Mouse (Mus musculus): Measurements from ENCODE around the gene Tef. TPM values are rescaled to one million over a fixed set of nuclear protein-coding genes. Genes with fewer than 3 reads are reported as not detected.

Gene Tef
- polyA plus RNA-seq, 1 experiment from 2014 or later: 23.2 TPM

DNA sequence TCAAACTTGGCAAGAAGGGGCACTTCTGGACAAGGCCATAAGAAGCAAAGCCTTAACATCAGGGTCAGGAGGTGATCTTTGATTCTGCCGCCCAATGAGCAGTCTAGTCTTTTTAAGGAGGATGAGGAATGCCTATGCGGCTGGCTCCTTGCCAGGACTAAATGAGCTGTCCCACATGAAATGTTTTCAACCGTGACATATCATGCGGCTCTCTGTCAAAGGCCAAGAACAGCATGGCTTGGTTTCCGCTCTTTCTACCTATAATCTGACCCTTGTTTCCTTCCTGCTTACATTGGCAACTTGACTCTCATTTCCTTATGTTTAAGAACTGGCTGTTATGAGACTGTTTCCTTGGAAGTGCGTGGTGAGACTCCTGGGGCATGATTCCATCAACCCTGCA is 3.4 kb downstream of the Tef start:
- 0 out of 2 replicates have a peak overlapping the region, but pooled peaks have one; percentile 1 for H3K4me2 ChIP-seq (ENCODE audit: low read depth, low read length)

DNA sequence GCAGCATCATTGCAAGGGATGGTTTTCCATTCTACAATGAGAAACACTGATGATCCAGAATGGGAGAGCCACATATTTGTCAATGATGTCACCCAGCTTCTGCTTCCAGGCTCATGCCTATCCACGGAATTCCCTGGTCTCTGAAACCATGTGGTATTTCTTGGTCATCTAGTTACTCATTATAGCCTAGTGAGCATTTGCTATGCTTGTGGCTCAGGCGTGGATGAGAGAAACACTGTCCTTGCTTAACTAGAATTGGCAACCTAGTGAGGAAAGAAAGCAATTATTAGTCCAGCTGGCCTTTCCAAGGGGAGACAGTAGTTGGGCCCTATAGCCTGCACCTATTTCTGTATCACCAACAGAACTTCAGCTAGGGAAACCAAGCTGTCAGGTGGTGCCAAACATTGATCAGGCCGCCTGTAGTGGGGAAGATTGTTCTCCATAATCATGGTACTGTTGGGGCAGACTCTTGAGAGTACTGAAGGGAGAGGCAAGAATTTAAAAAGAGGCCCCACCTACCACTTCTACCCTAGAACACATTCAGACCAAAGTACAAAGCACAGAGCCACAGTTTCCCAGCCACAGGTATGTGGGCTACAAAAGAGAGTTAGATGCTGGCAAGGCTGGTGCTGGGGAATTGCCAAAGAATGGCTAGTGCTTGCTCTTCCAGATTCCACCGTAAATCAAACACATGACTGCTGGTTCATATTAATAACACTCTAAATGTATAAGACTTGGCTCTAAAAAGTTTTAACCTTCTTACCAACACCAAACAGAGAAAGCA is 4.6 kb downstream of the Tef start:
- 75% methylated on average over 4 of the region's 4 CpGs for WGBS
- ATAC-seq (replicated peaks; ENCODE audit: extremely low read depth, insufficient read depth, low FRiP score): no peak
- H3K9ac ChIP-seq (ENCODE audit: low read length): no peak overlapping the region
- no peak overlapping the region for H3K4me2 ChIP-seq (ENCODE audit: low read depth, low read length)
- no peaks in the 10 kb centered on the region for H3K9me3 ChIP-seq (replicated peaks; ENCODE audit: control insufficient read depth, low read length)
- H3K27me3 ChIP-seq (ENCODE audit: control insufficient read depth, insufficient read depth, low read length): no peaks in the 10 kb centered on the region
- no peak overlapping the region for H3K27ac ChIP-seq (ENCODE audit: low read length)
- no peak overlapping the region for H3K4me3 ChIP-seq (ENCODE audit: low read length)
- H3K36me3 ChIP-seq (ENCODE audit: control insufficient read depth, insufficient read depth): no peaks in the 10 kb centered on the region
- H3K4me1 ChIP-seq (ENCODE audit: control insufficient read depth, insufficient read depth, low read length): peaks cover 57% of the 10 kb centered on the region

More for the DNA sequence above, 3.4 kb downstream of the Tef start:
- H3K4me1 ChIP-seq (ENCODE audit: control insufficient read depth, insufficient read depth, low read length): peaks cover 58% of the 10 kb centered on the region
- no peaks in the 10 kb centered on the region for H3K36me3 ChIP-seq (ENCODE audit: control insufficient read depth, insufficient read depth)
- no peak overlapping the region for H3K4me3 ChIP-seq (ENCODE audit: low read length)
- ATAC-seq (replicated peaks; ENCODE audit: extremely low read depth, insufficient read depth, low FRiP score): no peak
- H3K27me3 ChIP-seq (ENCODE audit: control insufficient read depth, insufficient read depth, low read length): no peaks in the 10 kb centered on the region
- peak overlapping the region; percentile 75 for H3K27ac ChIP-seq (ENCODE audit: low read length)
- WGBS: 24% methylated on average over 6 of the region's 6 CpGs
- no peaks in the 10 kb centered on the region for H3K9me3 ChIP-seq (replicated peaks; ENCODE audit: control insufficient read depth, low read length)
- no peak overlapping the region for H3K9ac ChIP-seq (ENCODE audit: low read length)

DNA sequence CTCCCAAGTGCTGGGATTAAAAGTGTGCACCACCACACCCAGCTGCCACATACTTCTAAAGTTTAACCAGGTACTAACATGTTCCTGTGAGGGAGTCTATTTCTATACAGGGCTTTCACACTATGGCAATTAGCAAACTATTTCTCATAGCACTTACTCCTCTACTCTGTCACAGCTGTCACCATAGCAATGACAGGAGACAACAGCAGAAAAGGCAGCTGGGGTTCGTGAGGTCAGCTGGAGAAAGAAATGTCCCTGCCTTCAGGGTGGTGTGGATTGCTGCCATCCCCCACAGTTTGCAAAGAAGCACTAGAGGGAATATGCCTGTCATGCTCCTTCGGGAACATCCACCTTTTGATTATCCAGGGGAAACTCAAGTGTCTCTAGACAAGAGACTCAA is 6.6 kb downstream of the Tef start:
- Histone ChIP-seq H3K27ac (ENCODE audit: low read length) (no peak overlapping the region), H3K9me3 (replicated peaks; ENCODE audit: control insufficient read depth, low read length) (no peaks in the 10 kb centered on the region), H3K9ac (ENCODE audit: low read length) (no peak overlapping the region), H3K4me3 (ENCODE audit: low read length) (no peak overlapping the region), H3K4me2 (ENCODE audit: low read depth, low read length) (no peak overlapping the region), H3K36me3 (ENCODE audit: control insufficient read depth, insufficient read depth) (no peaks in the 10 kb centered on the region), H3K4me1 (ENCODE audit: control insufficient read depth, insufficient read depth, low read length) (peaks cover 53% of the 10 kb centered on the region), H3K27me3 (ENCODE audit: control insufficient read depth, insufficient read depth, low read length) (no peaks in the 10 kb centered on the region)
- WGBS: 53% methylated on average over 2 of the region's 2 CpGs
- no peak for ATAC-seq (replicated peaks; ENCODE audit: extremely low read depth, insufficient read depth, low FRiP score)

DNA sequence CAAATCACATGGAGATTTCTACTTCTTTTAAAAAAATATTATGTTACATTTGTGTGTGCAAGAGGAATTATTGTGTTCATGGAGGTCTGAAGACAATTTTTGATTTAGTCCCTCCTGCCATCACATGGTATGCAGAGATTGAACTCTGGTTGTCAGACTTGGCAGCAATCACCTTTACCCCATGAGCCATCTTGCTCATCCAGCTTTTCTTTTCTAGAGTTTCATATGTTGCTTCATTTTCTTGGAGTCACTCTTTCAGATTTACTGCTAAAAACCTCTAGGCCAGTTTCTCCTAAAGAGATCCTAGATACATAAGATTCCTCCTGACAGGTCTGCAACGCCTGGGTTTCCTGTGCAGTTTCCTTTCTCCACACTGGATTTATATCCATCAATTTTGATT is 7.3 kb downstream of the Tef start:
- Histone ChIP-seq H3K27ac (ENCODE audit: low read length) (peak overlapping the region; percentile 94), H3K4me1 (ENCODE audit: control insufficient read depth, insufficient read depth, low read length) (peaks cover 45% of the 10 kb centered on the region), H3K4me3 (ENCODE audit: low read length) (peak overlapping the region; percentile 74), H3K9ac (ENCODE audit: low read length) (peak overlapping the region; percentile 75), H3K9me3 (replicated peaks; ENCODE audit: control insufficient read depth, low read length) (no peaks in the 10 kb centered on the region), H3K27me3 (ENCODE audit: control insufficient read depth, insufficient read depth, low read length) (no peaks in the 10 kb centered on the region), H3K36me3 (ENCODE audit: control insufficient read depth, insufficient read depth) (no peaks in the 10 kb centered on the region), H3K4me2 (ENCODE audit: low read depth, low read length) (peak overlapping the region; percentile 78)
- no peak for ATAC-seq (replicated peaks; ENCODE audit: extremely low read depth, insufficient read depth, low FRiP score)
- 29% methylated on average over 1 of the region's 1 CpGs for WGBS

DNA sequence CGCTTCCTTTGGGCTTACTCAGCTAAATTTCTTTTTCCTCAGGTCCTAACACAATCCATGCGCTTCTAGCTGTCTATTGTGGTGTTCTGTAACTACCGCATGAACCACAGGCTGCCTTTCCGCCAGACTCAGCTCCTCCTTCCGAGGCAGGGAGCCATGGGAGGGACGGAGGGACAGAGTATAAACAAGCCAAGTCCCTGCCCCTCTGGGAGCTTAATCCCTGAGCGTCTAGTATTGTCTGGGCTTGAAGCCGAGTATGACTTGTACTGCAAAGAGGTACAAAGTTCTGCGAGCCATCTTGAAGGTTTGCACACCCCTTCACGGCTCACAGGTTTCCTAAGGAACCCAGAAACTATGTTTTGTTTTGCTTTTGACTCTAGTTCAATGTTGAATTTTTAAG is 7.9 kb downstream of the Tef start:
- H3K36me3 ChIP-seq (ENCODE audit: control insufficient read depth, insufficient read depth): peaks cover under 1% of the 10 kb centered on the region; the same call in 1 of the 2 replicates
- peak overlapping the region; percentile 74 for H3K4me3 ChIP-seq (ENCODE audit: low read length)
- peaks cover 39% of the 10 kb centered on the region for H3K4me1 ChIP-seq (ENCODE audit: control insufficient read depth, insufficient read depth, low read length)
- ATAC-seq (replicated peaks; ENCODE audit: extremely low read depth, insufficient read depth, low FRiP score): peak; percentile 53
- H3K4me2 ChIP-seq (ENCODE audit: low read depth, low read length): peak overlapping the region; percentile 78
- H3K9me3 ChIP-seq (replicated peaks; ENCODE audit: control insufficient read depth, low read length): no peaks in the 10 kb centered on the region
- peak overlapping the region; percentile 94 for H3K27ac ChIP-seq (ENCODE audit: low read length)
- WGBS: under 1% methylated on average over 10 of the region's 10 CpGs
- H3K27me3 ChIP-seq (ENCODE audit: control insufficient read depth, insufficient read depth, low read length): no peaks in the 10 kb centered on the region
- peak overlapping the region; percentile 75 for H3K9ac ChIP-seq (ENCODE audit: low read length)

DNA sequence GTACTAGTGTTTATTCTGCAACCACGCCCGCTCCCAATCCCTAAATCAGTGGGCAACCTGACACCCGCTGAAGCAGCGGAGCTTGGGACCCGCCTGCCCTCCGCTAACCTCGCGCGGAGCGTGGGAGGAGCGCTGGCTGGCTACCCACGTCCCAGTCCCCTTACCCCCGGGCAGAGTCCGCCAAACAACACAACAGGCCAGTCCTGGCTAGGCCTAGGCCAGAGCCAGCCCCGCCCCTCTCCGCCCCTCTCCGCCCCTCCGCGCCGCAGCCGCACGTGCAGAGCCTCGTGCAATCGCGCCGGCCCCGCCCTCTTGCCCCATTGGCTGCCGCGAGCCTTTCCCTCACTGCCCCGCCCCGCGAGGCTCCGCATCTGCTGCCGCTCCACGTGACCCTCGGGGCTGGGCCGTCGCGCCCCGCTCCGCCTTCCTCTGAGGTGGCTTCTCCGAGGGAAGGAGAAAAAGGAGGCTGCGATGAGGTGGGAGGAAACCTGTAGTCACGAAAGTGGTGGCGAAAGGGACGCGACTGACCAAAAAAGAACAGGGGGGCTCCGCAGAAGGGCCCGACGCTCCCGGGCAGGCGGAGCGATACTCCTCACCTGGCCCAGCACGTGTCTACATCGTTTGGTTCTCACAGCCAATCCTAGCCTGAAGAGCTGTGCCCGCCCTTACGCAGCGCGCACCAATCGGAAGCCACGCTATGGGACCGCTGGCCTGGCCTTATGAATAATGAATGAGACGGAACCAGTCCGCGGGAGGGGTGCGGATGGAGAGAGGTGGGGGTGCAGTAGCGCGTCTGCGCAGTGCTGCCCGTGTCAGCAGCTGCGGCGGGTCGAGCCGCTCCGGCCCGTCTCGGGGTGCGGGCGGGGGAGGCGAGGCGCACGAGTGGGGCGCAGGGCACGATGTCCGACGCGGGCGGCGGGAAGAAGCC is 8.7 kb downstream of the Tef start:
- Histone ChIP-seq H3K4me2 (ENCODE audit: low read depth, low read length) (peak overlapping the region; percentile 78), H3K9me3 (replicated peaks; ENCODE audit: control insufficient read depth, low read length) (no peaks in the 10 kb centered on the region), H3K4me3 (ENCODE audit: low read length) (peak overlapping the region; percentile 74), H3K27ac (ENCODE audit: low read length) (peak overlapping the region; percentile 94), H3K9ac (ENCODE audit: low read length) (peak overlapping the region; percentile 78), H3K4me1 (ENCODE audit: control insufficient read depth, insufficient read depth, low read length) (peaks cover 31% of the 10 kb centered on the region), H3K27me3 (ENCODE audit: control insufficient read depth, insufficient read depth, low read length) (no peaks in the 10 kb centered on the region), H3K36me3 (ENCODE audit: control insufficient read depth, insufficient read depth) (peaks cover 8% of the 10 kb centered on the region; the same call in 1 of the 2 replicates)
- under 1% methylated on average over 87 of the region's 89 CpGs for WGBS
- peak; percentile 94 for ATAC-seq (replicated peaks; ENCODE audit: extremely low read depth, insufficient read depth, low FRiP score)

DNA sequence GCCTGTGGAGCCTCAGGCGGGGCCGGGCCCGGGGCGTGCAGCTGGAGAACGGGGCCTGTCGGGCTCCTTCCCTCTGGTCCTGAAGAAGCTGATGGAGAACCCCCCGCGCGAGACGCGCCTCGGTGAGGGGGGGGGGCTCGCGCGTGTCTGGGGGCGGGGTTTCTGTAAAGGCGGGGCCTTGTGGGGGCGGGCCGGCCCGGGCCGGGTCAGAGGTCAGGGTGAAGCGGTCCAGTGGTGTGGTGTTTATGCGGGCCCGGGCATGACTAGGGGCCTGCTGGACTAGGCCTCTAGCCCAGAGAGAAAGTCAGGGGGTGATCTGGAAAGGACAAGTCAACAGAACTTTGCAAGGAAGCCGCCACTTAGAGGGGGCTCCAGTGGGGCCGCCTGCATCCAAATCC is 9.4 kb downstream of the Tef start:
- ATAC-seq (replicated peaks; ENCODE audit: extremely low read depth, insufficient read depth, low FRiP score): peak; percentile 2
- peak overlapping the region; percentile 78 for H3K4me2 ChIP-seq (ENCODE audit: low read depth, low read length)
- peak overlapping the region; percentile 78 for H3K27ac ChIP-seq (ENCODE audit: low read length)
- H3K4me3 ChIP-seq (ENCODE audit: low read length): peak overlapping the region; percentile 74
- 1% methylated on average over 15 of the region's 26 CpGs for WGBS
- H3K9me3 ChIP-seq (replicated peaks; ENCODE audit: control insufficient read depth, low read length): no peaks in the 10 kb centered on the region
- peak overlapping the region; percentile 78 for H3K9ac ChIP-seq (ENCODE audit: low read length)
- peaks cover 12% of the 10 kb centered on the region; the same call in 1 of the 2 replicates for H3K36me3 ChIP-seq (ENCODE audit: control insufficient read depth, insufficient read depth)
- peaks cover 25% of the 10 kb centered on the region for H3K4me1 ChIP-seq (ENCODE audit: control insufficient read depth, insufficient read depth, low read length)
- H3K27me3 ChIP-seq (ENCODE audit: control insufficient read depth, insufficient read depth, low read length): no peaks in the 10 kb centered on the region

DNA sequence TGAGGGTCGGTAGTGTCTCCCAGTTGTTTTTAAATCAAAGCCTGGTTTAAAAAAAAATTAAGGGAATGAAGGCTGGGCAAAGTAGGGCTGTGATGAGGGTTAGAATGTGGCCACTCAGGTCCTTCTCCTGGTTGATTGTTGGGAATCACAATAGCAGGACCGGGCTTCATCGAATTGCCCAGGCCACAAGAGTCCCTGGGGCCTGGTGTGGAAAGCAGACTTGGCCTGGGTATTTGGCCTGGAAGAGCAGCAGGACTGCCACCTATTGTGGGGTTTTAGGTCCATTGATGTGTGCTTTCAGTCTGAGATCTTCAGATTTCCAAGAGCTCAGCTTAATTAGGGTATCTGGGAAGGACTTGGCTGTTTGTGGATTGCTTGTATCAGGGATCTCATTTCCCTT is 10.1 kb downstream of the Tef start:
- 34% methylated on average over 3 of the region's 3 CpGs for WGBS
- ATAC-seq (replicated peaks; ENCODE audit: extremely low read depth, insufficient read depth, low FRiP score): no peak
- peak overlapping the region; percentile 78 for H3K9ac ChIP-seq (ENCODE audit: low read length)
- H3K9me3 ChIP-seq (replicated peaks; ENCODE audit: control insufficient read depth, low read length): no peaks in the 10 kb centered on the region
- peaks cover 23% of the 10 kb centered on the region for H3K4me1 ChIP-seq (ENCODE audit: control insufficient read depth, insufficient read depth, low read length)
- H3K4me2 ChIP-seq (ENCODE audit: low read depth, low read length): peak overlapping the region; percentile 78
- peak overlapping the region; percentile 78 for H3K27ac ChIP-seq (ENCODE audit: low read length)
- peak overlapping the region; percentile 74 for H3K4me3 ChIP-seq (ENCODE audit: low read length)
- no peaks in the 10 kb centered on the region for H3K27me3 ChIP-seq (ENCODE audit: control insufficient read depth, insufficient read depth, low read length)
- peaks cover 12% of the 10 kb centered on the region; the same call in 1 of the 2 replicates for H3K36me3 ChIP-seq (ENCODE audit: control insufficient read depth, insufficient read depth)

All from heart, embryonic 16.5 days (tissue).